Mouse (Mus musculus): ENCODE results near the gene Serpinh1. TPM values are rescaled to one million over a fixed set of nuclear protein-coding genes. Genes with fewer than 3 reads are reported as not detected.

Serpinh1 gene
- total RNA-seq, 2 experiments from 2014 or later: 29.1 to 30.3 TPM

GRCm38 (mm10) chr7:99332774-99333480 lies 20.1 kb downstream of the Serpinh1 start:
- DNase-seq (ENCODE audit: extremely low spot score in 1 of 2, low spot score in 1 of 2): peak; percentile 56 to 93

DNA sequence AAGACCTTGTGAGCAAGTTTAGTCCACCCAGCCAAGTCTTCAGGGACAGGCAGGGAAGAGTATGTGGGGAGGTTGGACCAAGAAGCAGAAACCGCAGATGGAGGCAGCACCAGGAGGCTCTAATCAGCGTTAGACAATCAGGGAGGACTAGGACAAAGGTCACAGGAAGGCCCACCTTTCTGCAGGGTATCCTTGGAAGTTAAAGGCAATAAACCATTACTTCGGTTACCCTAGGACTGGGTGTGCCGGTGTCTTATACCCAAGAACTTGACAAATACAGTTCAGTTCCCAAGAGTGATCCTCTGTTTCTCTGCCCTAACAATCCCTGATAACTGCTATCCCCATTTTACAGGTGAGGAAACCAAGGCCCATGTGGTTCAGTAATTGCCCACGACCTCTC lies 23.0 kb downstream of the Serpinh1 start:
- no peak for DNase-seq (ENCODE audit: extremely low spot score in 1 of 2, low spot score in 1 of 2)

GRCm38 (mm10) chr7:99328847-99329246 lies 24.2 kb downstream of the Serpinh1 start:
- DNase-seq (ENCODE audit: extremely low spot score in 1 of 2, low spot score in 1 of 2): no peak

- DNase-seq (ENCODE audit: extremely low spot score in 1 of 2, low spot score in 1 of 2): no peak
These were observed 26.9 kb downstream of the Serpinh1 start for GRCm38 (mm10) chr7:99326128-99326527.

- DNase-seq (ENCODE audit: extremely low spot score in 1 of 2, low spot score in 1 of 2): no peak
These were observed 28.2 kb downstream of the Serpinh1 start for GRCm38 (mm10) chr7:99324810-99325209.

- no peak for DNase-seq (ENCODE audit: extremely low spot score in 1 of 2, low spot score in 1 of 2)
These were observed 29.7 kb downstream of the Serpinh1 start for GRCm38 (mm10) chr7:99323321-99323700.

- DNase-seq (ENCODE audit: extremely low spot score in 1 of 2, low spot score in 1 of 2): no peak
These were observed 30.2 kb downstream of the Serpinh1 start for GRCm38 (mm10) chr7:99322691-99323320.

DNA sequence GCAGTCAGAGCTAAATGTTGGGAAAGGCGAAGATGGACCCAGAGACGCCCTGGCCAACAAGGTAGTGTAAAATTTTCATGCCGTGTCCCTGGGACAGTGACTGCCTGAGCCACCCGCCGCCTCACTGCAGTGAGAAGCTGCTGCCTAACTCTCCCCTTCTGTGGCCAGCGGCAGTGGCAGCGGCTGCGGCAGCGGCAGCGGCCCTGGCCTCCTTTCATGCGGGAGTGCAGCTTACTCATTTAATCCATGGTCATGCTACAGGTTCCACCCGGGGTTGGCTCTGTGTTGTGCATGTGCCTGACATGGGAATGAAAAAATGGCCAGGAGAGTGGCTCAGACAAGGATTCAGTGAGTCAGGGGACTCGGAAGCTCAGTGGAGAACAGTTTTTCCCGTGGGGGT lies 32.5 kb downstream of the Serpinh1 start:
- DNase-seq (ENCODE audit: extremely low spot score in 1 of 2, low spot score in 1 of 2): no peak

GRCm38 (mm10) chr7:99317475-99317874 lies 35.6 kb downstream of the Serpinh1 start:
- no peak for DNase-seq (ENCODE audit: extremely low spot score in 1 of 2, low spot score in 1 of 2)

DNA sequence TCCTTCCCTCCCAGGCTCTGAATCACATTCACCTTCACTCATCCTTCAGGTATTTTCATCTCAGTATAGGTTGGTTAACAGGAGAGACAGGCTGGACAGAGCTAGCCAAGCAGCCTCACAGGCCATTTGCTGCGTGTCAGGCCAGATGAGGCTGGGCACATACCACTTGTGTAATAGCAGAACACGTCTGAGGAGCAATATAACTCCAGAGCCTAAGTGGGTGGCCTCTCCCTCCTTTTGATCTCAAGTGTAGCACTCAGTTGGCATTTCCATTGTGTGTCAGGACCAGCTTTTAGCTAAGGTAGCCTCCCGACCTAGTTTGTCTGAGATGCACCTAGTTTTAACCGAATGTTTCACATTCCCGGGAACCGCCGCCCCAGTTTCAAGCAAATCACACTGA lies 36.8 kb downstream of the Serpinh1 start:
- no peak for DNase-seq (ENCODE audit: extremely low spot score in 1 of 2, low spot score in 1 of 2)

- DNase-seq (ENCODE audit: extremely low spot score in 1 of 2, low spot score in 1 of 2): no peak
These were observed 38.5 kb downstream of the Serpinh1 start for GRCm38 (mm10) chr7:99314565-99314964.

DNA sequence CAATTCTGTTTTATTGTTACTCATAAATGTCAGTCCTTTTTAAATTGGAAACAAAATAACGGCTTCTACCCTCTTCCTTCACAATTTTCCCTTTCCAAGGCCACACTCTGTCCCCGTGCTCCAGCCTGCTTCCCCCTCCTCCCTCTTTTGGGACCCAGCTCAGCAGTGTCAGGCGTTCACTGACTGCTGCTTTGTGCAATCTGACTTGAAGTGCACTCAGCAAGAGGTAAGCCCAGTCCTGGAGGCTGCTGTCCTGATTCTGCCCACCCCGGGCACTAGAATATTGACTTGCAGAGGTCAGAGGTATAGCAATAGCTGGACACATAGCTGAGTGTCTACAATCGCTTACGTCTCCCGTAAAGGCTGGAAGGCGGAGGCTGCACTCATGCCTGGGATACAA lies 39.8 kb downstream of the Serpinh1 start:
- no peak for DNase-seq (ENCODE audit: extremely low spot score in 1 of 2, low spot score in 1 of 2)

- DNase-seq (ENCODE audit: extremely low spot score in 1 of 2, low spot score in 1 of 2): no peak
These were observed 40.3 kb downstream of the Serpinh1 start for GRCm38 (mm10) chr7:99312671-99313143.

- DNase-seq (ENCODE audit: extremely low spot score in 1 of 2, low spot score in 1 of 2): no peak
These were observed 41.0 kb downstream of the Serpinh1 start for GRCm38 (mm10) chr7:99312058-99312457.

GRCm38 (mm10) chr7:99311433-99311832 lies 41.6 kb downstream of the Serpinh1 start:
- DNase-seq (ENCODE audit: extremely low spot score in 1 of 2, low spot score in 1 of 2): no peak

DNA sequence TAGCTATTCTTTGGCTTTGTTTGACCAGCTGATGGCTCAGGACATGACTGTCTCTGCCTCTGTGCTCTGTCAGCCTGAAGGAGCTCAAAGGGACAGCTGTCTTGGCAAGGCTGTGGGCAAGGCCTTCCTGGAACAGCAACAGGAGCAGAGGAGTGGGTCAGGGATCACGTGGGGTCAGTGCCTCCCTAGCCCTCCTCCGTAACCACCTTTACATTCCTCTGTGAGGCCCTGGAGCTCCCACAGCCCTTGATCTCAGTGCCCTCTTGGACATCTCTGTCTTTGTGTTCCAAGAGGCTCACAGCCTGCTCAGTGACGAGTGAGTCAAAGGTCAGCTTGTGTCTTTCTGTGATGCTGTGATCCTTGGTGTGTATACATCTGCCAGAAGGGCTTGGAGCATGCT lies 46.4 kb downstream of the Serpinh1 start:
- no peak for DNase-seq (ENCODE audit: extremely low spot score in 1 of 2, low spot score in 1 of 2)

GRCm38 (mm10) chr7:99305688-99306087 lies 47.4 kb downstream of the Serpinh1 start:
- DNase-seq (ENCODE audit: extremely low spot score in 1 of 2, low spot score in 1 of 2): no peak

GRCm38 (mm10) chr7:99304949-99305372 lies 48.1 kb downstream of the Serpinh1 start:
- DNase-seq (ENCODE audit: extremely low spot score in 1 of 2, low spot score in 1 of 2): peak in 1 of 2 experiments; percentile 38

- no peak for DNase-seq (ENCODE audit: extremely low spot score in 1 of 2, low spot score in 1 of 2)
These were observed 49.0 kb downstream of the Serpinh1 start for GRCm38 (mm10) chr7:99304029-99304428.

DNA sequence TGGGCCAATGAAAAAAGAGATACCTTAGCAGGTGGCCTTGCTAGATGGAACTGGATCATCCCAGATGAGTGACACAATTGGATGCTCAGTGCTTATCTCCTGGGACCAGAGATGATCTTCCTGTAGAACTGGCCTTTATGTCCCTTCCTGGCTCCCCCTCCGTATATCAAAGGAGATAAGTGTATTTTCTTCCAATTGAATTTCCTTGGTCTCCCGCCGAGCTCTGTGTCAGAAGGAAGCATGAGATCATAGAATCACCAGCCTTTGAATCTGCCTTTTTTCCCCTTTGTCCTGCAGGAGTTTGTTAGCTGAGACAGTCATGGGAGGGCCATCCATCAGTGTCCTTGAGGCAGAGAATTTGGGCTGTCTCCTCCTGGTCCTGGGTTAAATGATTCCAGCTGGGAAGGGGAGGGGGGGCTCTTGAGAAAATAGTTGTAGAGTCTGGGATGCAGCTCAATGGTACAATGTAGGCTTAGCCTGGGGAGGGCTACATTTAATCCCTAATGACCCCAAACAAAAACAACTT lies 52.3 kb downstream of the Serpinh1 start:
- DNase-seq (ENCODE audit: extremely low spot score in 1 of 2, low spot score in 1 of 2): no peak

Data from layer of hippocampus, postnatal 25 days (tissue).